Mouse (Mus musculus): ENCODE measurements around the gene Ispd. TPM values are rescaled to one million over a fixed set of nuclear protein-coding genes. Genes with fewer than 3 reads are reported as not detected.
"Not testable (repeated sequence)": the region's sequence is repeated elsewhere in the genome, so short reads cannot be mapped to it uniquely, and the experiment has no call there.

Gene Ispd
- polyA plus RNA-seq, 1 experiment from 2014 or later, result 12.7 TPM

DNA sequence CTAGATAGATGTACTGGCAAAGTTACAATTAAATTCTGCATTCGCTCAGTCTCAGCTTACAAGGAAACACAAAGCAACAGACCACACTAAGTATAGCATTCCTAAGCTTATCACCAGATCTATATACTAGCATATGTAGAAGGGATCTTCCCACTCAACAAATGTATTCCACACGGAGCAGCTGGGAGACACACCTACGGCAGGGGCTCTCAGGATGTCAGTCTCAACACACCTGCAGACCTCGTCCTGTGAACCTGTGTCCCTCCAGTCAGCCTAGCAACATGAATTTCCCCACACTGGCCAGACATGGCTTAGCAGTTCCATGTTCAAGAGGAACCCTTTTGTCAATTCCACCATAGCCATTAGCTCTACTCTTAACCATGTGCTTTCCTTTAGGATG is 4.9 kb upstream of the Ispd start:
- DNase-seq (ENCODE audit: low spot score); H3K9me3 ChIP-seq (ENCODE audit: control insufficient read depth, low read length); H3K4me3 ChIP-seq (ENCODE audit: low read depth, low read length); H3K4me1 ChIP-seq (ENCODE audit: control insufficient read depth, insufficient read depth, low read length); H3K4me2 ChIP-seq (ENCODE audit: low read depth); H3K36me3 ChIP-seq (ENCODE audit: control insufficient read depth, insufficient read depth, low read length); H3K9ac ChIP-seq (ENCODE audit: low read length); H3K27ac ChIP-seq (ENCODE audit: low read depth, low read length); H3K27me3 ChIP-seq (ENCODE audit: control insufficient read depth, insufficient read depth, low read length); ATAC-seq (ENCODE audit: insufficient read depth, low FRiP score, low TSS enrichment): not testable (repeated sequence)
- 91% methylated on average over 3 of the region's 4 CpGs for WGBS

DNA sequence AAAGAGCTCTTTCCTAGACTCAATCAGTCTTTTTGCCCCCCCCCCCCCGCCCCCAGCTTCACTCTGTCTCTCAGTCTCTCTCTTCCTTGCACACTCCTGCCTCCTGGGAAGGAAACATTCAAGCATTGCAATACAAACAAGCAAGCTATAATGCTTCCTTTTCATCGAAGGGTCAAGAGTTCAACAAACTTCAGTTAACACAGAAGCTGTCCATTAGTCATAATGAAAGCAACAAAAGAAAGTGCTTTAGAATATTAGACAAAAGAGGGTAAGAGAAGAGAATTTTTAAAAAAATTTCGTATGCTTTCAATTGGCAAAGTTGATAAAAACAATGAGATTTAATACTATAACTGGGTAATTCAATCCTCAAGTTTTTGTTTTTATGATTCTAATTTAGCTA is 996 bp upstream of the Ispd start:
- no peak overlapping the region for H3K27ac ChIP-seq (ENCODE audit: low read depth, low read length)
- no peak overlapping the region for H3K4me2 ChIP-seq (ENCODE audit: low read depth)
- no peak overlapping the region for H3K4me3 ChIP-seq (ENCODE audit: low read depth, low read length)
- no peaks in the 10 kb centered on the region for H3K9me3 ChIP-seq (ENCODE audit: control insufficient read depth, low read length)
- no peaks in the 10 kb centered on the region for H3K27me3 ChIP-seq (ENCODE audit: control insufficient read depth, insufficient read depth, low read length)
- ATAC-seq (ENCODE audit: insufficient read depth, low FRiP score, low TSS enrichment), result no peak
- H3K36me3 ChIP-seq (ENCODE audit: control insufficient read depth, insufficient read depth, low read length), result no peaks in the 10 kb centered on the region
- WGBS, result 38% methylated on average over 3 of the region's 3 CpGs
- DNase-seq (ENCODE audit: low spot score), result peak; percentile 26
- H3K9ac ChIP-seq (ENCODE audit: low read length), result no peak overlapping the region
- no peaks in the 10 kb centered on the region for H3K4me1 ChIP-seq (ENCODE audit: control insufficient read depth, insufficient read depth, low read length)

DNA sequence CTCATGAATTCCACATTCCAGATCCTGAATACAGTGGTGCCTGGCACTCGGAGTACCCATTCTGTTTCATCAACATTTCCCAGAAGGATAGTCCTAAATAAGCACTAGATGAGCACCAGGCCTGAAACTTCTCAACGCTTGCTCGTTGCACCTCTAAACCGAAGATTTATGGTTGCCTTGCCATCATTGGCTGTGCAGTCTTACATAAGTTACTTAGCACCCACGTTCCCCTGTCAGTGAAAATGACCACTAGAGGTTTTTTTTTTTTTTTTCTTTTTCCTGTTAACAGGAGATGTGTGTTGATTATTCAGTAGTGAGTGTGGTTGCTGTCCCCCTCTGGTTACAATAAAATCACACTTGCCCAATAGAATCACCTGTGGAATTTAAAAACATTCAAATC is 444 bp upstream of the Ispd start:
- no peaks in the 10 kb centered on the region for H3K4me1 ChIP-seq (ENCODE audit: control insufficient read depth, insufficient read depth, low read length)
- no peaks in the 10 kb centered on the region for H3K9me3 ChIP-seq (ENCODE audit: control insufficient read depth, low read length)
- ATAC-seq (ENCODE audit: insufficient read depth, low FRiP score, low TSS enrichment), result no peak; the same call in 1 of the 2 replicates
- H3K27ac ChIP-seq (ENCODE audit: low read depth, low read length), result no peak overlapping the region
- H3K27me3 ChIP-seq (ENCODE audit: control insufficient read depth, insufficient read depth, low read length), result no peaks in the 10 kb centered on the region
- H3K4me2 ChIP-seq (ENCODE audit: low read depth), result no peak overlapping the region
- no peak overlapping the region for H3K4me3 ChIP-seq (ENCODE audit: low read depth, low read length)
- WGBS, result 32% methylated on average over 5 of the region's 5 CpGs
- H3K36me3 ChIP-seq (ENCODE audit: control insufficient read depth, insufficient read depth, low read length), result no peaks in the 10 kb centered on the region
- no peak overlapping the region for H3K9ac ChIP-seq (ENCODE audit: low read length)
- no peak for DNase-seq (ENCODE audit: low spot score)

DNA sequence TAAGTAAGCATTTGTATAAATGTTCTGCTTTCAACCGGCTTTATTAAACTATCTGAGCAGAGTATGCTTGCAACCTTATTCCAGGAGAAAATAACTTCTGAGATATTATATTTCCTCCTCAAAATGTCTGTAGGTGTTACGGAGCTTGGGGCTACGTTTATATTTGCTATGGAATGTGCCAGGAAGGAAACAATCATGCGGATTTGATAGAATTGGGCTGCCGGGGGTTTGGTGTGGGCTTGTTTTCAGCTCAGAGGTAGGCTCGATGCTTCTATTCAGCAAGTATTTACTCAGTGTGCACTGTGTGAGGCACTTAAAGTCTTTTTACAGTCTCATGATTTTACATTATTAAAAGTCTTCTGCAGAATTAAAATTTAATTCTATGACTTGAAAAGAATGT is 4.1 kb downstream of the Ispd start:
- DNase-seq (ENCODE audit: low spot score), result no peak
- no peaks in the 10 kb centered on the region for H3K36me3 ChIP-seq (ENCODE audit: control insufficient read depth, insufficient read depth, low read length)
- no peaks in the 10 kb centered on the region for H3K4me1 ChIP-seq (ENCODE audit: control insufficient read depth, insufficient read depth, low read length)
- H3K27me3 ChIP-seq (ENCODE audit: control insufficient read depth, insufficient read depth, low read length), result no peaks in the 10 kb centered on the region
- no peak overlapping the region for H3K9ac ChIP-seq (ENCODE audit: low read length)
- H3K4me2 ChIP-seq (ENCODE audit: low read depth), result no peak overlapping the region
- H3K4me3 ChIP-seq (ENCODE audit: low read depth, low read length), result no peak overlapping the region
- ATAC-seq (ENCODE audit: insufficient read depth, low FRiP score, low TSS enrichment), result no peak
- H3K27ac ChIP-seq (ENCODE audit: low read depth, low read length), result no peak overlapping the region
- no peaks in the 10 kb centered on the region for H3K9me3 ChIP-seq (ENCODE audit: control insufficient read depth, low read length)
- 76% methylated on average over 6 of the region's 6 CpGs for WGBS

DNA sequence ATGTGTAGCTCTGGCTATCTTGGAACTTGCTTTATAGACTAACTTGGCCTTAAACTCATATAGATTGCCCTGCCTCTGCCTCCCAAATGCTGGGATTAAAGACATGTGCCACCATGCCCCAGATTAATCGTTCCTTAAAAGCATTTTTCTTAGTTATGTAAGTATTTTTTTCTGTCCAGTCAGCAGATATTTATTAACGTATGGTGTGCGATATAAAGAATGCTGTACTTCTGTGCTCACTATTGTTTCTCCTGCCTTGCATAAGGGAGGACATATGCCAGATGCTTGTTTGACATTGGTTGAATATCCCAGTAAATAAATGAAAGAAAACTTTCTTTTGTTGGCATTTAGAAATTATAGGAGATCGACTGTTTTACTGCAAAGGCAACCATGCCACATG is 5.7 kb downstream of the Ispd start:
- no peaks in the 10 kb centered on the region for H3K9me3 ChIP-seq (ENCODE audit: control insufficient read depth, low read length)
- no peaks in the 10 kb centered on the region for H3K27me3 ChIP-seq (ENCODE audit: control insufficient read depth, insufficient read depth, low read length)
- no peak overlapping the region for H3K9ac ChIP-seq (ENCODE audit: low read length)
- DNase-seq (ENCODE audit: low spot score) (no peak), ATAC-seq (ENCODE audit: insufficient read depth, low FRiP score, low TSS enrichment) (no peak)
- no peaks in the 10 kb centered on the region for H3K36me3 ChIP-seq (ENCODE audit: control insufficient read depth, insufficient read depth, low read length)
- WGBS, result 92% methylated on average over 4 of the region's 4 CpGs
- H3K4me2 ChIP-seq (ENCODE audit: low read depth), result no peak overlapping the region
- H3K27ac ChIP-seq (ENCODE audit: low read depth, low read length), result no peak overlapping the region
- no peak overlapping the region for H3K4me3 ChIP-seq (ENCODE audit: low read depth, low read length)
- H3K4me1 ChIP-seq (ENCODE audit: control insufficient read depth, insufficient read depth, low read length), result no peaks in the 10 kb centered on the region

DNA sequence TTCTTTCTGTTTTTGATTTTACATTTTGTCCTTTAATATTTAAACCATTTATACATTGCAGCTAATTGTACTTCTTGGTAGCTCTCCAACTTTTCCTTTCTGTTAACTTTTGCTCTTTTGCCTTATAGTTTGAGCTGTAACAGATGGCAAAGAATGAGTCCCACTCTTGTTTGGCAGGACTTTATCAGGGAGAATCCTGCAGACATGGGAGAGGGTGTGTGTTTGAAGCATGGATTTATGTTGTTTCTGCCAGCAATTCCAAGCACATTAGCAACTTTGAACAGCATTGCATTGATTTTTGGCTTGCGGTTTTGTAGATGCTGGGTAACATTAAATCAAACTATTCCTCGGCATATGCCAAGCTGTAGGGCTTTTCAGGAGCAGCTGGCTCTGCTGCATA is 13.9 kb downstream of the Ispd start:
- Histone ChIP-seq H3K9ac (ENCODE audit: low read length) (no peak overlapping the region), H3K9me3 (ENCODE audit: control insufficient read depth, low read length) (no peaks in the 10 kb centered on the region), H3K27me3 (ENCODE audit: control insufficient read depth, insufficient read depth, low read length) (no peaks in the 10 kb centered on the region), H3K4me2 (ENCODE audit: low read depth) (no peak overlapping the region), H3K4me1 (ENCODE audit: control insufficient read depth, insufficient read depth, low read length) (no peaks in the 10 kb centered on the region), H3K36me3 (ENCODE audit: control insufficient read depth, insufficient read depth, low read length) (no peaks in the 10 kb centered on the region), H3K4me3 (ENCODE audit: low read depth, low read length) (no peak overlapping the region), H3K27ac (ENCODE audit: low read depth, low read length) (no peak overlapping the region)
- 92% methylated on average over 2 of the region's 2 CpGs for WGBS
- ATAC-seq (ENCODE audit: insufficient read depth, low FRiP score, low TSS enrichment), result no peak
- DNase-seq (ENCODE audit: low spot score), result no peak

DNA sequence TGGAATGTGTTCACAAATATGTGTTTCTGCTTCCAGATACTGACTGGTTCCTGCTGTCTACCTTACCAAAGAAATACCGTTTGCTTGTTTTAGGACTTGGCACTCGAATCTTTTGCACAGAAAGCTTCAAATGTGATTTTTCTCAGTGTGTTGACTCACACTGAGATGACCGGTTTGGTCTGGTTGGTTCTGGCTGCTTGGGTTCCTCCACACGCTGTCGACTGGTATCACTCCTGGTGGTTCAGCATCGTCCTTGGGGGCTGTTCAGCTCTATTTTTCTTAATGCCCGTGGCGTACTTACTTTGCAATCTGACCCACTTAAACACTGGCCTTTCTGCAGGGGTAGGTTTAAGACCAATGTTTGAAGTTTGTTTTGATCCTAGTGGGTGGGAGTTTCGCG is 42.4 kb downstream of the Ispd start:
- DNase-seq (ENCODE audit: low spot score) (no peak), ATAC-seq (ENCODE audit: insufficient read depth, low FRiP score, low TSS enrichment) (no peak)
- Histone ChIP-seq H3K36me3 (ENCODE audit: control insufficient read depth, insufficient read depth, low read length) (no peaks in the 10 kb centered on the region), H3K4me2 (ENCODE audit: low read depth) (no peak overlapping the region), H3K4me1 (ENCODE audit: control insufficient read depth, insufficient read depth, low read length) (no peaks in the 10 kb centered on the region; the same call in 1 of the 2 replicates), H3K27me3 (ENCODE audit: control insufficient read depth, insufficient read depth, low read length) (no peaks in the 10 kb centered on the region), H3K9ac (ENCODE audit: low read length) (no peak overlapping the region), H3K9me3 (ENCODE audit: control insufficient read depth, low read length) (no peaks in the 10 kb centered on the region), H3K27ac (ENCODE audit: low read depth, low read length) (no peak overlapping the region), H3K4me3 (ENCODE audit: low read depth, low read length) (no peak overlapping the region)
- WGBS, result 67% methylated on average over 10 of the region's 10 CpGs

DNA sequence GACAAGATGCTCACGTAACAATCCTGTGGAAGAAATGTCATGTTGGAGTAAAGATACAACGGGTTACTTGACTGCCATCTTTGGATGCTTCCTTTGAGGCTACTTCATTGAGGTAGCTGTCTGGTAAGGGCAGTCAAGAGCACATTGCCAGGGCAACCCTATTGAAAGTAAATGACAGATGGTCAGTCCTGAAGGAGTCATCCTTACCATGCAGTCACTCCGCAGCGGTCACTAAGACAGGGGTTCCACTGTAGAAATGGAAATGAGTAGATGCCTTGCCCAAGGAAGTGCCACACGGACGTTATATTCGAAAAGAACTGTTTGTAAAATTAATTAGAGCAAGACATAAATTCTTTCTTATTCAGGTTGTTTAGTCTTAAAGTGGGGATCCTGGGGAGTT is 44.0 kb downstream of the Ispd start:
- no peak overlapping the region for H3K4me2 ChIP-seq (ENCODE audit: low read depth)
- ATAC-seq (ENCODE audit: insufficient read depth, low FRiP score, low TSS enrichment), result peak; percentile 56
- H3K4me3 ChIP-seq (ENCODE audit: low read depth, low read length), result no peak overlapping the region
- H3K9me3 ChIP-seq (ENCODE audit: control insufficient read depth, low read length), result no peaks in the 10 kb centered on the region
- no peak overlapping the region for H3K27ac ChIP-seq (ENCODE audit: low read depth, low read length)
- 51% methylated on average over 7 of the region's 7 CpGs for WGBS
- H3K27me3 ChIP-seq (ENCODE audit: control insufficient read depth, insufficient read depth, low read length), result no peaks in the 10 kb centered on the region
- H3K9ac ChIP-seq (ENCODE audit: low read length), result no peak overlapping the region
- no peaks in the 10 kb centered on the region; the same call in 1 of the 2 replicates for H3K4me1 ChIP-seq (ENCODE audit: control insufficient read depth, insufficient read depth, low read length)
- no peaks in the 10 kb centered on the region for H3K36me3 ChIP-seq (ENCODE audit: control insufficient read depth, insufficient read depth, low read length)
- DNase-seq (ENCODE audit: low spot score), result no peak

DNA sequence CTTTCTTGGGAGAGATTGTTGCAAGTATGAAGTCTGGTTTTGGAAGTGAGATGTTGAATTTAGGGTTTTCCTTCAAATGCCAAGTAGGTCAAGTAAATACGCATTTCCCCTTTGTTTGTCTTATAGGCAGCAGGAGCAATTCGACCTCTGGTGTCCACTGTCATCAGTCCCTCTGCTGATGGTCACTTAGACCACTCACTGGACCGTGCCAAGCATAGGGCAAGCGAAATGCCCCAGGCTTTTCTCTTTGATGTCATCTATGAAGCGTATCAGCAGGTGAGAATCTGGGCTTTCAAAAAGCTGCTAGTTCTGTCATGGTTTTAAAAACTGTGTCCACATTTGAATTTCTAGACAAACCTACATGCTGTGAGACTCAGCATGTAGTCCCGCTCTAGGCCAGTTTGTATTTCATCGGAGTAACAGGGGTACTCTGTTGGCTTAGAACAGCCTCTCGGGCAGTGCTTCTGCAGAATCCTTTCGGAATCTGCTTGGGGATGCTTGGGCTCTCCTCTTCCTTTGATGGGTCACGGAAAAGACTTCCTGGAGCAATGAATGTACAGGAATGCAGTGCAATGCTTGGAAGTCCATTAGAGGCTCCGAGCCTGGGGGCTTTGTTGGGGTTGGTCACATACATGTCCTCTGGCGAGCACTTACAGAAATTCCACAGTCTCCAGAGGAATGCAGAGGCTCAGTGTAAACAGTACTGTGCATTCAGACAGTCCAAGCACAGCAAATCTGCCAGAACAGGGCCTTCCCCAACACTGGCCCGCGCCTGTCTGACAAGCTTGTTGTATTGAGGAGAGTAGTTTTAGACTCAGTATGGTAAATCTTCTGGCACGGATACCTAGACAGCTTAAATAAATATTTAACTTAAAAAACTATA is 45.2 kb downstream of the Ispd start:
- ATAC-seq (ENCODE audit: insufficient read depth, low FRiP score, low TSS enrichment) (peak; percentile 54; the same call in 1 of the 2 replicates), DNase-seq (ENCODE audit: low spot score) (peak; percentile 16)
- Histone ChIP-seq H3K9ac (ENCODE audit: low read length) (no peak overlapping the region), H3K27me3 (ENCODE audit: control insufficient read depth, insufficient read depth, low read length) (no peaks in the 10 kb centered on the region), H3K4me2 (ENCODE audit: low read depth) (no peak overlapping the region), H3K27ac (ENCODE audit: low read depth, low read length) (no peak overlapping the region), H3K36me3 (ENCODE audit: control insufficient read depth, insufficient read depth, low read length) (no peaks in the 10 kb centered on the region), H3K9me3 (ENCODE audit: control insufficient read depth, low read length) (no peaks in the 10 kb centered on the region), H3K4me1 (ENCODE audit: control insufficient read depth, insufficient read depth, low read length) (no peaks in the 10 kb centered on the region; the same call in 1 of the 2 replicates), H3K4me3 (ENCODE audit: low read depth, low read length) (no peak overlapping the region)
- 46% methylated on average over 15 of the region's 15 CpGs for WGBS
